Mouse (Mus musculus) neural tube, embryonic 11.5 days (tissue): ENCODE data around the gene Pck1. TPM values are rescaled to one million over a fixed set of nuclear protein-coding genes. Genes with fewer than 3 reads are reported as not detected.

ENCODE experiments used
- ATAC-seq: fragments of 200-750 bp; cut with Nextera tagmentation; 2 replicates; pipeline ENCODE4 v1.8.0; 2017; ENCODE audit warnings: moderate number of reproducible peaks, mild to moderate bottlenecking, moderate TSS enrichment, moderate library complexity; ENCODE audit not compliant: insufficient read depth, low FRiP score, low TSS enrichment
- DNase-seq: peaks from one replicate; pipeline ENCODE4 v3.0.0-alpha.2; 2015; ENCODE audit warnings: low spot score
- H3K27ac ChIP-seq: fragments of 300-500 bp; sonication (generic); 2 replicates; pipeline ENCODE4 v1.5.1; 2014; ENCODE audit warnings: low read depth, mild to moderate bottlenecking, low read length
- H3K27me3 ChIP-seq: fragments of 300-500 bp; sonication (generic); 2 replicates; pipeline ENCODE4 v1.6.1; 2014; ENCODE audit warnings: mild to moderate bottlenecking, low read length, mixed read lengths; ENCODE audit not compliant: control insufficient read depth, insufficient read depth
- H3K36me3 ChIP-seq: fragments of 300-500 bp; sonication (generic); 2 replicates; pipeline ENCODE4 v1.6.1; 2014; ENCODE audit warnings: mild to moderate bottlenecking, low read length, moderate library complexity, mixed read lengths; ENCODE audit not compliant: control insufficient read depth, insufficient read depth
- H3K4me1 ChIP-seq: fragments of 300-500 bp; sonication (generic); 2 replicates; pipeline ENCODE4 v1.6.1; 2014; ENCODE audit warnings: low read length, mixed read lengths; ENCODE audit not compliant: control insufficient read depth, insufficient read depth
- H3K4me2 ChIP-seq: fragments of 300-500 bp; sonication (generic); 2 replicates; pipeline ENCODE4 v1.6.1; 2014; ENCODE audit warnings: low read depth, mild to moderate bottlenecking, moderate library complexity
- H3K4me3 ChIP-seq: fragments of 300-500 bp; sonication (generic); 2 replicates; pipeline ENCODE4 v1.5.1; 2014; ENCODE audit warnings: low read depth, low read length
- H3K9ac ChIP-seq: fragments of 300-500 bp; sonication (generic); 2 replicates; pipeline ENCODE4 v1.6.1; 2014; ENCODE audit warnings: mild to moderate bottlenecking, low read length
- H3K9me3 ChIP-seq: fragments of 300-500 bp; sonication (generic); 2 replicates; pipeline ENCODE4 v1.6.1; 2016; ENCODE audit warnings: low read length; ENCODE audit not compliant: control insufficient read depth
- WGBS: fragments of 180-500 bp; shearing (Covaris S2); extraction: QIAGEN DNeasy Blood & Tissue Kit; methylation state at CpG from one replicate; pipeline ENCODE4 v1.1.7; 2014; 5-methylcytosine and 5-hydroxymethylcytosine counted together
- polyA plus RNA-seq: library from polyadenylated mRNA; unstranded; fragments of >200 nt; fragmentation: Nextera tagmentation; extraction: Ambion mirVana; gene quantifications from 2 replicates; pipeline ENCODE4 v1.2.1, GENCODE M21; 2014

Gene Pck1
- polyA plus RNA-seq, 1 experiment from 2014 or later, result not detected

DNA sequence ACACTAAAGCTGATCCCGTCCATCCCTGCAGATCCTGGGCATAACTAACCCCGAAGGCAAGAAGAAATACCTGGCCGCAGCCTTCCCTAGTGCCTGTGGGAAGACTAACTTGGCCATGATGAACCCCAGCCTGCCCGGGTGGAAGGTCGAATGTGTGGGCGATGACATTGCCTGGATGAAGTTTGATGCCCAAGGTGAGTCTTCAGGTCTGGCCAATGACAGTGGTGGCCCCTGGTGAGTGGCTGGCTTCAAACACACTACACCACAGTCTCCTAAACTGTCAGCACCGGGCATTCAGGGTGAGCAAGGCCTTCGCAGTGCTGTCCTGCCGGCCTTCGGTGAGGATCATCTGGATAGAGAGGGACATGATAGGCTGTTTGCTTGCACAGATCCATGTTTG is 3.1 kb downstream of the Pck1 start:
- H3K4me2 ChIP-seq, result no peak overlapping the region
- H3K36me3 ChIP-seq, result no peaks in the 10 kb centered on the region
- H3K27me3 ChIP-seq, result no peaks in the 10 kb centered on the region
- DNase-seq, result no peak
- WGBS, result 94% methylated on average over 10 of the region's 10 CpGs
- no peaks in the 10 kb centered on the region for H3K4me1 ChIP-seq
- no peaks in the 10 kb centered on the region for H3K9me3 ChIP-seq
- no peak overlapping the region for H3K27ac ChIP-seq
- H3K9ac ChIP-seq, result no peak overlapping the region
- H3K4me3 ChIP-seq, result no peak overlapping the region
- ATAC-seq, result no peak

DNA sequence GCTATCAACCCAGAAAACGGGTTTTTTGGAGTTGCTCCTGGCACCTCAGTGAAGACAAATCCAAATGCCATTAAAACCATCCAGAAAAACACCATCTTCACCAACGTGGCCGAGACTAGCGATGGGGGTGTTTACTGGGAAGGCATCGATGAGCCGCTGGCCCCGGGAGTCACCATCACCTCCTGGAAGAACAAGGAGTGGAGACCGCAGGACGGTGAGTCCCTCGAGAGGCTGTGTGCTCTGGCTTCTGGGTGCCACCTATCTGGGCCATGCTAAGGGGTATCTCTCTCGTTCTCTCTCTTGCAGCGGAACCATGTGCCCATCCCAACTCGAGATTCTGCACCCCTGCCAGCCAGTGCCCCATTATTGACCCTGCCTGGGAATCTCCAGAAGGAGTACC is 4.1 kb downstream of the Pck1 start:
- WGBS, result 91% methylated on average over 13 of the region's 13 CpGs
- H3K27me3 ChIP-seq, result no peaks in the 10 kb centered on the region
- H3K36me3 ChIP-seq, result no peaks in the 10 kb centered on the region
- H3K4me1 ChIP-seq, result no peaks in the 10 kb centered on the region
- H3K4me2 ChIP-seq, result no peak overlapping the region
- no peak overlapping the region for H3K27ac ChIP-seq
- no peaks in the 10 kb centered on the region for H3K9me3 ChIP-seq
- no peak overlapping the region for H3K4me3 ChIP-seq
- H3K9ac ChIP-seq, result no peak overlapping the region
- no peak for ATAC-seq
- no peak for DNase-seq

DNA sequence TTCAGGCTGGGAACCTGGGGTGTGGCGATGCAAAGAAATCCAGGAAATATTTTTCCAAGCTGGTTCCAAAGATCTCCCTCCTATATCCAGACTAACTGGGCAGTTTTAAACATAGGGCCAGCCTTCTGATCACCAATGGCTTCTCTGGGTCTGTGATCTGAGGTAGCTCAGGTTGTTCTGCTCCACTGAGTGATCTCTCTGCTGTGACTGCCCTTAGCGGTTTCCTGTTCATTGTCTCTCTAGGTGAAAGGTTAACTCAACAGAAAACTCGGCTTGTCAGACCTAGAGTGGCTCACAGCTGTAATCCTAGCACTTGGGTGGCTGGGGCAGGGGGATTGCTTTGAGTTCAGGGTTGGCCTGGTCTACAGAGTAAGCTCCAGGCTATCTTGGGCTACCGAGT is 4.5 kb downstream of the Pck1 start:
- Histone ChIP-seq H3K27me3 (no peaks in the 10 kb centered on the region), H3K27ac (no peak overlapping the region), H3K4me2 (no peak overlapping the region), H3K36me3 (no peaks in the 10 kb centered on the region), H3K9ac (no peak overlapping the region), H3K4me1 (no peaks in the 10 kb centered on the region), H3K4me3 (no peak overlapping the region), H3K9me3 (no peaks in the 10 kb centered on the region)
- WGBS, result 66% methylated on average over 4 of the region's 4 CpGs
- ATAC-seq, result no peak
- no peak for DNase-seq

DNA sequence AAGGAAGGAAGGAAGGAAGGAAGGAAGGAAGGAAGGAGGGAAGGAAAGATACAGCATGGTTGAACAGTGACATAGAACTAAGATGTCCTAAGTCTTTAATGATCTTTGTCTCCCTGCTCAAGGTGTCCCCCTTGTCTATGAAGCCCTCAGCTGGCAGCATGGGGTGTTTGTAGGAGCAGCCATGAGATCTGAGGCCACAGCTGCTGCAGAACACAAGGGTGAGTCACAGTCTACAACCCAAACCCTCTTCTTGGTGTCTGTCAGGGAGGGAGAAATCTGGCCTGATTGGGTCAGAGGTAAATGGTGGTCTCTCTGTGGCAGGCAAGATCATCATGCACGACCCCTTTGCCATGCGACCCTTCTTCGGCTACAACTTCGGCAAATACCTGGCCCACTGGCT is 5.0 kb downstream of the Pck1 start:
- ATAC-seq (no peak), DNase-seq (no peak)
- no peak overlapping the region for H3K4me2 ChIP-seq
- H3K27me3 ChIP-seq, result no peaks in the 10 kb centered on the region
- no peaks in the 10 kb centered on the region for H3K9me3 ChIP-seq
- WGBS, result 95% methylated on average over 4 of the region's 4 CpGs
- no peaks in the 10 kb centered on the region for H3K36me3 ChIP-seq
- H3K27ac ChIP-seq, result no peak overlapping the region
- H3K4me3 ChIP-seq, result no peak overlapping the region
- no peaks in the 10 kb centered on the region for H3K4me1 ChIP-seq
- H3K9ac ChIP-seq, result no peak overlapping the region

DNA sequence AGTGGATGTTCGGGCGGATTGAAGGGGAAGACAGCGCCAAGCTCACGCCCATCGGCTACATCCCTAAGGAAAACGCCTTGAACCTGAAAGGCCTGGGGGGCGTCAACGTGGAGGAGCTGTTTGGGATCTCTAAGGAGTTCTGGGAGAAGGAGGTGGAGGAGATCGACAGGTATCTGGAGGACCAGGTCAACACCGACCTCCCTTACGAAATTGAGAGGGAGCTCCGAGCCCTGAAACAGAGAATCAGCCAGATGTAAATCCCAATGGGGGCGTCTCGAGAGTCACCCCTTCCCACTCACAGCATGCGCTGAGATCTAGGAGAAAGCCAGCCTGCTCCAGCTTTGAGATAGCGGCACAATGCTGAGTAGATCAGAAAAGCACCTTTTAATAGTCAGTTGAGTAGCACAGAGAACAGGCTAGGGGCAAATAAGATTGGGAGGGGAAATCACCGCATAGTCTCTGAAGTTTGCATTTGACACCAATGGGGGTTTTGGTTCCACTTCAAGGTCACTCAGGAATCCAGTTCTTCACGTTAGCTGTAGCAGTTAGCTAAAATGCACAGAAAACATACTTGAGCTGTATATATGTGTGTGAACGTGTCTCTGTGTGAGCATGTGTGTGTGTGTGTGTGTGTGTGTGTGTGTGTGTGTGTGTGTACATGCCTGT is 5.7 kb downstream of the Pck1 start:
- H3K4me3 ChIP-seq, result no peak overlapping the region
- H3K27ac ChIP-seq, result no peak overlapping the region
- no peaks in the 10 kb centered on the region for H3K36me3 ChIP-seq
- H3K4me1 ChIP-seq, result no peaks in the 10 kb centered on the region
- whole genome bisulfite sequencing, result 85% methylated on average over 19 of the region's 19 CpGs
- ATAC-seq, result no peak
- no peaks in the 10 kb centered on the region for H3K27me3 ChIP-seq
- H3K4me2 ChIP-seq, result no peak overlapping the region
- no peak for DNase-seq
- H3K9me3 ChIP-seq, result no peaks in the 10 kb centered on the region
- H3K9ac ChIP-seq, result no peak overlapping the region

DNA sequence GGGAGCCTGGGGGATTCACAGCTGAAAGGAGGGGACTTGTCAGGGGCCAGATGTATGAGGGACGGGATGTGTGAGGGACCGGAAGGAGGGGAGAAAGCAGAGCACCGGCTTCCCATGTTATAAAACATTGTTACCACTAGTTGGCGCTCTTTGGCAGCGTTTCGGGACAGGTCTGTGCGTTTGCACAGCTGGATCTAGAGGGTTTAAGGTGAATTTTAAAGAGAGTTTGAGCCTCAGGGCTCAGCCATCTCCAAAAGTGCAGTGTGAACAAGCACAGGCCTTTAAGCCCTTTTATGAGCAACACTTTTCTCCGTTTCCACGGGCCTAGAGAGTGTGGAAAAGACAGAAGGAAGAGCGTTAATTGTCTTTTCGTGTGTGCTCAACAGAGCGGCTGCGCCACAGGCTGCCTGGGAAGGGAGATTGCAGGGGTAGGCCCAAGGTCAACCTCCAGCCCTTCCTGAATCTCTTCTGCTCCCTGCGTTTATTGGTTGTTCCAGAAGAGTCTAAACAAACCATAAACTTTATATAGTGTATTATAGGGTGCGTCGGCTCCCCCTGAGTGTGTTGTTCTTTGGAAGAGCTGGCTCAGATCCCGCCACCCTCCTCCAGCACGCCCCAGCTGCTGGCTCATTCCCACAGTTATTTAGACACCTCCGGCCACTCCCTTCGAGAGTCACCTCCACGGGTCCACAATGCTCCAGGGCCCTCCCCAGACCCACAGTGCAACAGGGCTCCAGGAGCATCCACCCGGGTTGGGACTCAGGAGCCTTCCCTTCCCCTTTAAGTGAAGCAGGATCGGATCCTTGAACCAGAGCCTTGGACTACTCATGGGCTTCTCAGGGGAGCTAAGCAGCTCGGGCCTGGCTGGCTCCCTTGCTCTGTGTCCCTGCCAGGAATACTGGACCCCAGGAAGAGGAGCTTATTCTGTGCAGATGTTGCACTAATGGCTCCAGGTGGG is 6.8 kb downstream of the Pck1 start:
- no peak overlapping the region for H3K4me2 ChIP-seq
- no peaks in the 10 kb centered on the region for H3K27me3 ChIP-seq
- no peak overlapping the region for H3K4me3 ChIP-seq
- no peak overlapping the region for H3K9ac ChIP-seq
- WGBS, result 48% methylated on average over 24 of the region's 24 CpGs
- no peaks in the 10 kb centered on the region for H3K36me3 ChIP-seq
- H3K4me1 ChIP-seq, result no peaks in the 10 kb centered on the region
- H3K27ac ChIP-seq, result no peak overlapping the region
- ATAC-seq (peak; percentile 65), DNase-seq (peak; percentile 71)
- no peaks in the 10 kb centered on the region for H3K9me3 ChIP-seq

DNA sequence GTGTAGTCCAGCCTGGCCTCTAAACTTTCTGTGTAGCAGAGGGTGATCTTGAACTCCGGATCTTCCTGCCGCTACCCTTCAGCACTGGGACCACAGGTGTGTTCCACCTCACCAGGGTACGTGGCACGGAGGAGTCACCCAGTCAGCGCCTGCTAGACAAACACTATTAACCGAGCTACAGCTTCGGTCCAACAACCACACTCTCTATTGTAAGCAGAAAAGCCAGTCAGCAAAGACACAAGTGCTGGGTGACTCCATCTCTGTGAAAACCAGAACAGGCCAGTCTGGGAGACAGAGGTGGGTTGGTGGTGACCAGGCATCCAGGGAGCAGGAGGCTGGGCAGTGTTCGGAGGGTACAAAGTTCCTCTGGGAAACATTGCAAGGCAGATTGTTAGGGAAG is 10.5 kb downstream of the Pck1 start:
- ATAC-seq, result no peak
- no peaks in the 10 kb centered on the region for H3K27me3 ChIP-seq
- 84% methylated on average over 8 of the region's 8 CpGs for WGBS
- no peaks in the 10 kb centered on the region for H3K36me3 ChIP-seq
- H3K4me1 ChIP-seq, result peaks cover 4% of the 10 kb centered on the region
- H3K9ac ChIP-seq, result no peak overlapping the region
- DNase-seq, result no peak
- no peak overlapping the region for H3K4me3 ChIP-seq
- H3K27ac ChIP-seq, result no peak overlapping the region
- H3K9me3 ChIP-seq, result no peaks in the 10 kb centered on the region
- H3K4me2 ChIP-seq, result no peak overlapping the region

DNA sequence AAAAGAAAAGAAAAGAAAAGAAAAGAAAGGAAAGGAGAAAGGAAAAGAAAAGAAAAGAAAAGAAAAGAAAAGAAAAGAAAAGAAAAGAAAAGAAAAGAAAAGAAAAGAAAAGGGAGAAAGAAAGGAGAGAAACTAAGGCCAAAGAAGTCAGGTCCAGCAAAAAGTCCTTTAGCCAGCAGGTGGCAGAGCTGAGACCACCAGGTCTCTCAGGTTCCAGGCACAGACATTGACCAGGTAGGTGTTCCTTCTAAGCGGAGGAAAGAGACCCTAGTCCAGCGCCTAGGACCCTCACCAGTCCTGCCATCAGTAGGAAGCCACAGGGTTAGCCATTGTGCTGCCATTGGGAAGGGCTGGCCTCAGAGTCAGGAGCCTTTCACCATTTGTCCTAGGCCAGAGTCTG is 11.5 kb downstream of the Pck1 start:
- Histone ChIP-seq H3K27me3 (no peaks in the 10 kb centered on the region), H3K4me3 (no peak overlapping the region), H3K9me3 (no peaks in the 10 kb centered on the region), H3K36me3 (no peaks in the 10 kb centered on the region), H3K4me2 (no peak overlapping the region), H3K9ac (no peak overlapping the region), H3K4me1 (peaks cover 9% of the 10 kb centered on the region), H3K27ac (no peak overlapping the region)
- 59% methylated on average over 2 of the region's 2 CpGs for WGBS
- peak; percentile 55 for DNase-seq
- no peak for ATAC-seq

DNA sequence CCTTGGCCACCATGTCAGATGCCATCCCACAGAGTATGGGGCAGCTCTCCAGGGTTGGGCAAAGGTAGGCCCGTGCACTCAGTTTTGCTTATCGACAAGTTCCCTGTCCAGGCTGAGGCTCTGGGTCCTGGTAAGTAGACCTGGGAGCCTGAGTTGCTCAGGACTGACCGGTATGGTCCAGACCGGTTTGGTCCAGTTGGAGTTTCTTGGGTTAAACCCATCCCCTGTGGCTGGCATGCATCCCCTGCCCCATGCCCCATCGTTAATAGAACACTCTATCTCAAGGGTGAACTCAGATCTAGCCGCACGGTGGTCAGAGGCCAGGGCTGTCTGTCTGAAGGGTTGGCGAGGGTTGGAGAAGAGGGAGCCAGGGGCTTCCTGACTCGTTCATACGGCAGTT is 12.1 kb downstream of the Pck1 start:
- Histone ChIP-seq H3K4me1 (peaks cover 9% of the 10 kb centered on the region), H3K9ac (no peak overlapping the region), H3K36me3 (no peaks in the 10 kb centered on the region), H3K9me3 (no peaks in the 10 kb centered on the region), H3K27ac (no peak overlapping the region), H3K4me3 (no peak overlapping the region), H3K4me2 (no peak overlapping the region), H3K27me3 (no peaks in the 10 kb centered on the region)
- WGBS, result 90% methylated on average over 10 of the region's 10 CpGs
- DNase-seq (no peak), ATAC-seq (no peak)
